Mouse (Mus musculus) intestine, embryonic 14.5 days (tissue): ENCODE data around the gene Hes1. TPM values are rescaled to one million over a fixed set of nuclear protein-coding genes. Genes with fewer than 3 reads are reported as not detected.

ENCODE experiments used
- ATAC-seq: fragments of 200-750 bp; cut with Nextera tagmentation; replicated peaks from 2 replicates; pipeline ENCODE4 v1.8.0; 2017; ENCODE audit warnings: low read depth, moderate number of reproducible peaks, moderate TSS enrichment, moderate library complexity; ENCODE audit not compliant: low FRiP score, low TSS enrichment
- DNase-seq: peaks from one replicate; pipeline ENCODE4 v3.0.0-alpha.2; 2018; ENCODE audit warnings: low spot score
- H3K27ac ChIP-seq: fragments of 300-500 bp; sonication (generic); 2 replicates; pipeline ENCODE4 v1.5.1; 2014; ENCODE audit warnings: low read depth, mild to moderate bottlenecking, control low read depth
- H3K27me3 ChIP-seq: fragments of 300-500 bp; sonication (generic); replicated peaks from 2 replicates; pipeline ENCODE4 v1.6.1; 2014; ENCODE audit warnings: low read length, control low read depth; ENCODE audit not compliant: control insufficient read depth, insufficient read depth
- H3K36me3 ChIP-seq: fragments of 300-500 bp; sonication (generic); 2 replicates; pipeline ENCODE4 v1.6.1; 2014; ENCODE audit warnings: low read length, control low read depth; ENCODE audit not compliant: control insufficient read depth, insufficient read depth
- H3K4me1 ChIP-seq: fragments of 300-500 bp; sonication (generic); replicated peaks from 2 replicates; pipeline ENCODE4 v1.6.1; 2014; ENCODE audit warnings: low read length, control low read depth, mixed read lengths; ENCODE audit not compliant: control insufficient read depth, insufficient read depth
- H3K4me2 ChIP-seq: fragments of 300-500 bp; sonication (generic); 2 replicates; pipeline ENCODE4 v1.6.1; 2014; ENCODE audit warnings: low read length
- H3K4me3 ChIP-seq: fragments of 300-500 bp; sonication (generic); 2 replicates; pipeline ENCODE4 v1.5.1; 2014; ENCODE audit warnings: low read depth, low read length, control low read depth, mixed read lengths
- H3K9ac ChIP-seq: fragments of 300-500 bp; sonication (generic); 2 replicates; pipeline ENCODE4 v1.6.1; 2014; ENCODE audit warnings: mild to moderate bottlenecking, low read length
- H3K9me3 ChIP-seq: fragments of 300-500 bp; sonication (generic); 2 replicates; pipeline ENCODE4 v1.6.1; 2016; ENCODE audit warnings: low read length, control low read depth; ENCODE audit not compliant: control insufficient read depth
- WGBS: fragments of 180-500 bp; shearing (Covaris S2); extraction: QIAGEN DNeasy Blood & Tissue Kit; methylation state at CpG from one replicate; pipeline ENCODE4 v1.1.7; 2014; 5-methylcytosine and 5-hydroxymethylcytosine counted together
- polyA plus RNA-seq: library from polyadenylated mRNA; unstranded; fragments of >200 nt; fragmentation: Nextera tagmentation; extraction: Ambion mirVana; gene quantifications from 2 replicates; pipeline ENCODE4 v1.2.1, GENCODE M21; 2014

Hes1 gene
- polyA plus RNA-seq, 1 experiment from 2014 or later, result 67.2 TPM

- Histone ChIP-seq H3K36me3 (peaks cover 4% of the 10 kb centered on the region; the same call in 1 of the 2 replicates), H3K4me2 (peak overlapping the region; percentile 82), H3K27me3 (no peaks in the 10 kb centered on the region), H3K9me3 (no peaks in the 10 kb centered on the region), H3K4me3 (peak overlapping the region; percentile 90), H3K27ac (peak overlapping the region; percentile 99), H3K4me1 (peaks cover 32% of the 10 kb centered on the region), H3K9ac (peak overlapping the region; percentile 85)
- ATAC-seq, result peak; percentile 59
- under 1% methylated on average over 21 of the region's 21 CpGs for WGBS
- DNase-seq, result peak; percentile 94
These were observed 893 bp downstream of the Hes1 start for GRCm38 (mm10) chr16:30065077-30065476.

- 2% methylated on average over 21 of the region's 21 CpGs for WGBS
- Histone ChIP-seq H3K9me3 (no peaks in the 10 kb centered on the region), H3K4me3 (peak overlapping the region; percentile 90), H3K4me2 (peak overlapping the region; percentile 82), H3K27me3 (no peaks in the 10 kb centered on the region), H3K4me1 (peaks cover 28% of the 10 kb centered on the region), H3K9ac (peak overlapping the region; percentile 85), H3K36me3 (peaks cover 4% of the 10 kb centered on the region; the same call in 1 of the 2 replicates), H3K27ac (peak overlapping the region; percentile 94)
- peak; percentile 84 for DNase-seq
- ATAC-seq, result no peak
These were observed 1.5 kb downstream of the Hes1 start for GRCm38 (mm10) chr16:30065537-30066183.

GRCm38 (mm10) chr16:30066184-30066851, 2.1 kb downstream of the Hes1 start:
- Histone ChIP-seq H3K9ac (peak overlapping the region; percentile 85), H3K36me3 (peaks cover 4% of the 10 kb centered on the region; the same call in 1 of the 2 replicates), H3K9me3 (no peaks in the 10 kb centered on the region), H3K27ac (peak overlapping the region; percentile 94), H3K4me3 (peak overlapping the region; percentile 90), H3K4me2 (peak overlapping the region; percentile 82), H3K4me1 (peaks cover 28% of the 10 kb centered on the region), H3K27me3 (no peaks in the 10 kb centered on the region)
- DNase-seq (no peak), ATAC-seq (no peak)
- WGBS, result under 1% methylated on average over 38 of the region's 38 CpGs

- Histone ChIP-seq H3K27me3 (no peaks in the 10 kb centered on the region), H3K36me3 (peaks cover 4% of the 10 kb centered on the region; the same call in 1 of the 2 replicates), H3K4me2 (peak overlapping the region; percentile 82), H3K9ac (peak overlapping the region; percentile 85), H3K9me3 (no peaks in the 10 kb centered on the region), H3K4me1 (peaks cover 28% of the 10 kb centered on the region), H3K4me3 (peak overlapping the region; percentile 90), H3K27ac (peak overlapping the region; percentile 94)
- ATAC-seq (peak; percentile 2; the same call in 1 of the 2 replicates), DNase-seq (peak; percentile 89)
- under 1% methylated on average over 44 of the region's 46 CpGs for WGBS
These were observed 2.7 kb downstream of the Hes1 start for GRCm38 (mm10) chr16:30066852-30067301.

- peak overlapping the region; percentile 82 for H3K4me2 ChIP-seq
- H3K27ac ChIP-seq, result peak overlapping the region; percentile 76
- 4% methylated on average over 36 of the region's 36 CpGs for WGBS
- peak; percentile 81 for DNase-seq
- peak overlapping the region; percentile 90 for H3K4me3 ChIP-seq
- peaks cover 18% of the 10 kb centered on the region for H3K4me1 ChIP-seq
- H3K27me3 ChIP-seq, result no peaks in the 10 kb centered on the region
- H3K9me3 ChIP-seq, result no peaks in the 10 kb centered on the region
- H3K36me3 ChIP-seq, result peaks cover 4% of the 10 kb centered on the region; the same call in 1 of the 2 replicates
- peak overlapping the region; percentile 10 for H3K9ac ChIP-seq
- no peak for ATAC-seq
These were observed 4.1 kb downstream of the Hes1 start for GRCm38 (mm10) chr16:30068041-30069020.

DNA sequence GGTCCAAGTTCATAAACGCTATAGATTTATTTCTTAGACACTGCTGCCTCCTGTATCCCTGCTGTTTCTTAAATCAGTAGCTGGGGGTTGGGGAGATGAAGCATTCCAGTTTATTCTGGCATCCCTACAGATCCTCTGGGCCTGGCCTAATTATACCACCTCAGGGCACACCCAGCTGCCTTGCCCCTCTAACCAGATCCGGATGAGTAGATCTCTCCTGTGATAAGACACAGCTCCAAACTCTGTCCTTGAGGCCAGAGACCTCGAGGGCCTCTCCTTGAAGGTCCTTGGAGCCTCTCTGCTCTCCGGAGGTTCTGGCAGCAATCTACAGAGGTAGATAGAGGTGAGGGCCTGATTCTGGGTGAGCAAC, 5.4 kb downstream of the Hes1 start:
- DNase-seq, result peak; percentile 77
- Histone ChIP-seq H3K9ac (peak overlapping the region; percentile 65), H3K27me3 (no peaks in the 10 kb centered on the region), H3K9me3 (no peaks in the 10 kb centered on the region), H3K27ac (peak overlapping the region; percentile 98), H3K4me3 (peak overlapping the region; percentile 40), H3K4me2 (peak overlapping the region; percentile 82), H3K4me1 (peaks cover 16% of the 10 kb centered on the region), H3K36me3 (peaks cover 4% of the 10 kb centered on the region; the same call in 1 of the 2 replicates)
- 3% methylated on average over 4 of the region's 4 CpGs for WGBS
- ATAC-seq, result peak; percentile 5

- H3K4me3 ChIP-seq, result peak overlapping the region; percentile 40
- H3K36me3 ChIP-seq, result peaks cover 4% of the 10 kb centered on the region; the same call in 1 of the 2 replicates
- peak overlapping the region; percentile 82 for H3K4me2 ChIP-seq
- peaks cover 13% of the 10 kb centered on the region for H3K4me1 ChIP-seq
- peak overlapping the region; percentile 98 for H3K27ac ChIP-seq
- peak overlapping the region; percentile 65 for H3K9ac ChIP-seq
- no peaks in the 10 kb centered on the region for H3K27me3 ChIP-seq
- peak; percentile 82 for ATAC-seq
- DNase-seq, result peak; percentile 85
- H3K9me3 ChIP-seq, result no peaks in the 10 kb centered on the region
- WGBS, result under 1% methylated on average over 71 of the region's 82 CpGs
These were observed 6.0 kb downstream of the Hes1 start for GRCm38 (mm10) chr16:30069950-30070770.
